Mouse (Mus musculus): ENCODE data around the gene Crebl2. TPM values are rescaled to one million over a fixed set of nuclear protein-coding genes. Genes with fewer than 3 reads are reported as not detected.

Crebl2 gene
- polyA plus RNA-seq, 1 experiment from 2014 or later = 0.87 TPM

DNA sequence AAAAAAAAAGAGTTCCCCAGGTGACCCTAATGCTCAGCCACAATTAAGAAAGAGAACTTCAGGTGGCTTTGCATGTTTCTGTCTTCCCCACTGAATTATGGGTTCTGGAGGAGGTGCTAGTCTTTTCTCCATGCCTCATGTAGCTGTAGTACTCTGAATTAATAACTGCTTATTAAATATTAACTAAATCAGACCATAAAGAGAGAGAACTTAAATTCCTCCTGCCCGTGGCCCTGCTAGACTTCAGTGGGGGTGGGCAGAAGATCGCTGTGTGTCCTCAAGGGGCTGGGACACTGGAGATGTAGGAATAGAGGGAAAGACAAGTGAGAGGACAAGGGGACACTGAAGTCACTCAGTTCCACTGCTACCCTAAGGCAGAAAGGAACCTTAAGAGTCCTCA lies 42.3 kb downstream of the Crebl2 start:
- H3K9ac ChIP-seq (ENCODE audit: low read length) = no peak overlapping the region
- H3K27me3 ChIP-seq (ENCODE audit: control insufficient read depth, insufficient read depth, low read length) = no peaks in the 10 kb centered on the region
- no peak overlapping the region for H3K4me2 ChIP-seq (ENCODE audit: low read depth, low read length, severe bottlenecking)
- 97% methylated on average over 2 of the region's 2 CpGs for WGBS
- DNase-seq (ENCODE audit: low spot score) (no peak), ATAC-seq (replicated peaks; ENCODE audit: low FRiP score) (no peak)
- no peak overlapping the region for H3K4me3 ChIP-seq (ENCODE audit: low read depth, low read length)
- H3K4me1 ChIP-seq (replicated peaks; ENCODE audit: control insufficient read depth, insufficient read depth, low read length) = no peaks in the 10 kb centered on the region
- H3K27ac ChIP-seq (ENCODE audit: low read depth, low read length) = no peak overlapping the region
- H3K36me3 ChIP-seq (ENCODE audit: control insufficient read depth, insufficient read depth, low read length) = peaks cover 11% of the 10 kb centered on the region
- H3K9me3 ChIP-seq (ENCODE audit: control insufficient read depth, low read length) = no peaks in the 10 kb centered on the region

DNA sequence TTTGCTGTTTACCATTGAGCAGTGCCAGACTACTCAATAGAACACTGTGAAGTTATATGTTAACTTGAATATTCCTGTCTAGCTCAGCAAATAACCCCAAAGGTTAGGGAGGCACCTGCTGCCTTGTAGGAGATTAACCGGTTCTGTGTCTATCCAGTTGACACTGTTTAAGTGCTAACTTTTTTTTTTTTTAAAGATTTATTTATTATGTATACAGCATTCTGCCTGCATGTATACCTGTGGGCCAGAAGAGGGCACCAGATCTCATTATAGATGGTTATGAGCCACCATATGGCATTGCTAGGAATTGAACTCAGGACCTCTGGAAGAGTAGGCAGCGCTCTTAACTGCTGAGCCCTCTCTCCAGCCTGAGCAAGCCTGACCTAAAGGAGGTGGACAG lies 43.1 kb downstream of the Crebl2 start:
- Histone ChIP-seq H3K9me3 (ENCODE audit: control insufficient read depth, low read length) (no peaks in the 10 kb centered on the region), H3K9ac (ENCODE audit: low read length) (no peak overlapping the region), H3K27ac (ENCODE audit: low read depth, low read length) (no peak overlapping the region), H3K27me3 (ENCODE audit: control insufficient read depth, insufficient read depth, low read length) (no peaks in the 10 kb centered on the region), H3K36me3 (ENCODE audit: control insufficient read depth, insufficient read depth, low read length) (peaks cover 11% of the 10 kb centered on the region), H3K4me1 (replicated peaks; ENCODE audit: control insufficient read depth, insufficient read depth, low read length) (no peaks in the 10 kb centered on the region), H3K4me2 (ENCODE audit: low read depth, low read length, severe bottlenecking) (no peak overlapping the region), H3K4me3 (ENCODE audit: low read depth, low read length) (no peak overlapping the region)
- no peak for ATAC-seq (replicated peaks; ENCODE audit: low FRiP score)
- 80% methylated on average over 2 of the region's 2 CpGs for WGBS
- no peak for DNase-seq (ENCODE audit: low spot score)

DNA sequence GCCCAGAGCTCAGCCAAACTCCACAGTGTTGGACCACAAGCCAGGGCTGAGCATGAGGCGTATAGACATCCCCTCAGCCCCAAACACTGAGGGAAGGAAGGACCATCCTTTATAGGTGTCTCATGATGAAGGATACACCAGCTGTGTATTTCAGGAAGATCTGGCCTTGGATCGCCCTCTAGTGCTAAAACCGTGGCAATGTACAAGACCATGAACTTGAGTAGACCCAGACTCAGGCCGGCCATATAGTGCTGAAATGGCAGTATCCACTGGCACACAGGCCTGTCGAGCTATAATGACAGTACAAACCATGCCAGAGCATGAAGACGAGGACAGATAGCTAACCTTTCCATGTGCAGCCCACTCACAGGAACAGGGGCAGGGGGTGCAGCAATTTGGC lies 46.8 kb downstream of the Crebl2 start:
- Histone ChIP-seq H3K36me3 (ENCODE audit: control insufficient read depth, insufficient read depth, low read length) (no peaks in the 10 kb centered on the region), H3K27me3 (ENCODE audit: control insufficient read depth, insufficient read depth, low read length) (no peaks in the 10 kb centered on the region), H3K4me1 (replicated peaks; ENCODE audit: control insufficient read depth, insufficient read depth, low read length) (0 out of 2 replicates have a peak, but pooled peaks cover 4% of the 10 kb centered on the region), H3K9me3 (ENCODE audit: control insufficient read depth, low read length) (no peaks in the 10 kb centered on the region), H3K9ac (ENCODE audit: low read length) (no peak overlapping the region), H3K4me3 (ENCODE audit: low read depth, low read length) (no peak overlapping the region), H3K27ac (ENCODE audit: low read depth, low read length) (no peak overlapping the region), H3K4me2 (ENCODE audit: low read depth, low read length, severe bottlenecking) (no peak overlapping the region)
- DNase-seq (ENCODE audit: low spot score) = no peak
- no peak for ATAC-seq (replicated peaks; ENCODE audit: low FRiP score)
- 73% methylated on average over 6 of the region's 6 CpGs for WGBS

DNA sequence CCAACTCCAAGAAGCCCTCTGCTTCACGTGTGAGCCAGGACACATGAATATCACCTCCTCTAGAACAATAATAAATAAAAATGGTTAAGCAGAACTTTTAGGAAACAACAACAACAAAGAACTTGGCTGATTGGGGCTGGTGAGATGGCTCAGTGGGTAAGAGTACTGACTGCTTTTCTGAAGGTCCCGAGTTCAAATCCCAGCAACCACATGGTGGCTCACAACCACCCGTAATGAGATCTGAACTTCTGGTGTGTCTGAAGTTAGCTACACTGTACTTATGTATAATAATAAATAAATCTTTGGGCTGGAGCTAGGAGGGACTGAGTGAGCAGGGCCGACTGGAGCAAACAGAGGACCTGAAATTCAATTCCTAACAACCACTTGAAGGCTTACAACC lies 47.3 kb downstream of the Crebl2 start:
- H3K9me3 ChIP-seq (ENCODE audit: control insufficient read depth, low read length) = no peaks in the 10 kb centered on the region
- no peak overlapping the region for H3K27ac ChIP-seq (ENCODE audit: low read depth, low read length)
- 84% methylated on average over 4 of the region's 4 CpGs for WGBS
- no peak for ATAC-seq (replicated peaks; ENCODE audit: low FRiP score)
- no peaks in the 10 kb centered on the region; the same call in 1 of the 2 replicates for H3K36me3 ChIP-seq (ENCODE audit: control insufficient read depth, insufficient read depth, low read length)
- no peak overlapping the region for H3K4me2 ChIP-seq (ENCODE audit: low read depth, low read length, severe bottlenecking)
- H3K27me3 ChIP-seq (ENCODE audit: control insufficient read depth, insufficient read depth, low read length) = no peaks in the 10 kb centered on the region
- H3K4me3 ChIP-seq (ENCODE audit: low read depth, low read length) = no peak overlapping the region
- DNase-seq (ENCODE audit: low spot score) = no peak
- 0 out of 2 replicates have a peak, but pooled peaks cover 4% of the 10 kb centered on the region for H3K4me1 ChIP-seq (replicated peaks; ENCODE audit: control insufficient read depth, insufficient read depth, low read length)
- no peak overlapping the region for H3K9ac ChIP-seq (ENCODE audit: low read length)

DNA sequence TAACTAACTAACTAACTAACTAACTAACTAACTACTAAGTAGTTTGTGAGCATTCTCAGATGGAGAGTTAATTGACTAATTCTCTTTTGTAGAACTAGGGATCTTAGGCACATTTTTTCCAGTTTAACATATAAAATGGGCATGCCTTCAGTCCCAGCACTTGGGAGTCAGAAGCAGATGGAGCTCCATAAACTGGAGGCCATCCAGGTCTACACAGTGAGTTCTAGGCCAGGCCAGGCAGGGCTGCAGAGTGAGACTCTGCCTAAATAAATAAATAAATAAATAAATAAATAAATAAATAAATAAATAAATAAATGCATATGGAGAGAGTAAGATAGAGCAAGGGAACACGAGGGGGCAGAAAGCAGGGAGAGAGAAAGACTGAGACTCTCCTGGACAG lies 47.9 kb downstream of the Crebl2 start:
- H3K36me3 ChIP-seq (ENCODE audit: control insufficient read depth, insufficient read depth, low read length) = peaks cover 3% of the 10 kb centered on the region; the same call in 1 of the 2 replicates
- WGBS = 82% methylated on average over 1 of the region's 1 CpGs

DNA sequence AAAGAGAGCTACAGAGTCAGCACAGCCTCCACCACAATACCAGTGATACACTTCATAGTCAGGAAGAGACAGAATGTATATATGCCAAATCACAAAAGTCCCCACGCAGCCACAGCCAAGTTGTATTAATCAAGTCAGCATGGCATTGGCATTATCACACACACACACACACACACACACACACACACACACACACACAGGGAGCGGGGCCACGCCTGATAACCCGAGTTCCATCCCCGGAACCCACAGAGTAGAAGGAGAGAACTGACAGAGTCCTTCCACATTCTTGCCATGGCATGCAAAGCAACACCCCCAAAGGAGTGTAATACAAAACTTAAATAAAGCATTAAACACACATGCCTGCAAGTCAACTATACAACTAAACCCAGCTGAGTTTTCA lies 49.6 kb downstream of the Crebl2 start:
- H3K36me3 ChIP-seq (ENCODE audit: control insufficient read depth, insufficient read depth, low read length) = peaks cover 4% of the 10 kb centered on the region; the same call in 1 of the 2 replicates
- 92% methylated on average over 5 of the region's 5 CpGs for WGBS
- DNase-seq (ENCODE audit: low spot score) = no peak

More for the DNA sequence above, 47.9 kb downstream of the Crebl2 start:
- Histone ChIP-seq H3K4me2 (ENCODE audit: low read depth, low read length, severe bottlenecking) (no peak overlapping the region), H3K4me3 (ENCODE audit: low read depth, low read length) (no peak overlapping the region), H3K27ac (ENCODE audit: low read depth, low read length) (no peak overlapping the region), H3K4me1 (replicated peaks; ENCODE audit: control insufficient read depth, insufficient read depth, low read length) (0 out of 2 replicates have a peak, but pooled peaks cover 4% of the 10 kb centered on the region), H3K9ac (ENCODE audit: low read length) (no peak overlapping the region), H3K27me3 (ENCODE audit: control insufficient read depth, insufficient read depth, low read length) (no peaks in the 10 kb centered on the region), H3K9me3 (ENCODE audit: control insufficient read depth, low read length) (no peaks in the 10 kb centered on the region)
- ATAC-seq (replicated peaks; ENCODE audit: low FRiP score) (no peak), DNase-seq (ENCODE audit: low spot score) (no peak)

DNA sequence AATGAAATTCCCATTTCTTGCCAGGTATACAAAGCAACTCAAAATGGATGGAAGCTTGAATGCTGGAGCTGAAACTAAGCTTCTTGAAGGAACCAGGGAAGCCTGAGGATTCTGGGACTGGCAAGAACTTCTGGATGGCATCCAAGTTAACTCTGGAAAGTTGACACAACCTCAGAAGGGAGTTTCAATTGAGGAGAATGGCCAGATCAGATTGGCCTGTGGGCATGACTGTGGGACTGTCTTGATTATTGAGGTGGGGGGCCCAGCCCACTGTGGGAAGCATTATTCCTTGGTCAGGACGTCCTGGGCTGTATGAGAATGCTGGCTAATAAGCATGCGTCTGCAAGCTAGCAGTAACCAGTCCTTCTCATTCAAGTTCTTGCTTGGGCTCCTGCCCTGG lies 50.1 kb downstream of the Crebl2 start:
- 0 out of 2 replicates have a peak, but pooled peaks cover 4% of the 10 kb centered on the region for H3K4me1 ChIP-seq (replicated peaks; ENCODE audit: control insufficient read depth, insufficient read depth, low read length)
- H3K36me3 ChIP-seq (ENCODE audit: control insufficient read depth, insufficient read depth, low read length) = peaks cover 4% of the 10 kb centered on the region; the same call in 1 of the 2 replicates
- DNase-seq (ENCODE audit: low spot score) = no peak
- ATAC-seq (replicated peaks; ENCODE audit: low FRiP score) = no peak
- WGBS = 78% methylated on average over 2 of the region's 2 CpGs
- no peaks in the 10 kb centered on the region for H3K9me3 ChIP-seq (ENCODE audit: control insufficient read depth, low read length)
- no peak overlapping the region for H3K27ac ChIP-seq (ENCODE audit: low read depth, low read length)
- no peak overlapping the region for H3K4me2 ChIP-seq (ENCODE audit: low read depth, low read length, severe bottlenecking)
- no peaks in the 10 kb centered on the region for H3K27me3 ChIP-seq (ENCODE audit: control insufficient read depth, insufficient read depth, low read length)
- H3K4me3 ChIP-seq (ENCODE audit: low read depth, low read length) = no peak overlapping the region
- H3K9ac ChIP-seq (ENCODE audit: low read length) = no peak overlapping the region

More for the DNA sequence above, 49.6 kb downstream of the Crebl2 start:
- no peak for ATAC-seq (replicated peaks; ENCODE audit: low FRiP score)
- Histone ChIP-seq H3K4me3 (ENCODE audit: low read depth, low read length) (no peak overlapping the region), H3K4me1 (replicated peaks; ENCODE audit: control insufficient read depth, insufficient read depth, low read length) (0 out of 2 replicates have a peak, but pooled peaks cover 4% of the 10 kb centered on the region), H3K4me2 (ENCODE audit: low read depth, low read length, severe bottlenecking) (no peak overlapping the region), H3K27ac (ENCODE audit: low read depth, low read length) (no peak overlapping the region), H3K9me3 (ENCODE audit: control insufficient read depth, low read length) (no peaks in the 10 kb centered on the region), H3K9ac (ENCODE audit: low read length) (no peak overlapping the region), H3K27me3 (ENCODE audit: control insufficient read depth, insufficient read depth, low read length) (no peaks in the 10 kb centered on the region)

DNA sequence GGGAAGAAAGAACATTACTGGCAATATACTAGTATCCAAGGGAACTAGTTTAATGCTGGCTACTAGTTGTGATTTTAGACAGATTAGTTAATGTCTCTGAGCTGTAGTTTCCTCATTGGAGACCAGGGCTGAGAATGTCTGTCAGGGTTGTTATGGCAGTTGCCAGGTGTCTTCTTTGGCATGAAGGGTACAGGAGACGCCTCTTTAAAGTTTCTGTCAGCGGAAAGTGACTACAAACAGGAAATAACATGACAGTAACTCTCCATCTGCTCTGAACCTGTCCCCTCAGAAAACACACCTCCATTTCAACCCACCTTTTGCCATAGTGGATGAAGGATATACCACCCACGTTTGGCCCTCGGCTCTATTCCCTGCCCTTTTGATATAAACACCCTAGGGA lies 53.7 kb downstream of the Crebl2 start:
- Histone ChIP-seq H3K27ac (ENCODE audit: low read depth, low read length) (no peak overlapping the region), H3K4me2 (ENCODE audit: low read depth, low read length, severe bottlenecking) (no peak overlapping the region), H3K27me3 (ENCODE audit: control insufficient read depth, insufficient read depth, low read length) (no peaks in the 10 kb centered on the region), H3K9me3 (ENCODE audit: control insufficient read depth, low read length) (no peaks in the 10 kb centered on the region), H3K4me1 (replicated peaks; ENCODE audit: control insufficient read depth, insufficient read depth, low read length) (peaks cover 7% of the 10 kb centered on the region), H3K36me3 (ENCODE audit: control insufficient read depth, insufficient read depth, low read length) (peaks cover 4% of the 10 kb centered on the region; the same call in 1 of the 2 replicates), H3K4me3 (ENCODE audit: low read depth, low read length) (no peak overlapping the region), H3K9ac (ENCODE audit: low read length) (no peak overlapping the region)
- WGBS = 90% methylated on average over 4 of the region's 4 CpGs
- no peak for ATAC-seq (replicated peaks; ENCODE audit: low FRiP score)
- DNase-seq (ENCODE audit: low spot score) = no peak

DNA sequence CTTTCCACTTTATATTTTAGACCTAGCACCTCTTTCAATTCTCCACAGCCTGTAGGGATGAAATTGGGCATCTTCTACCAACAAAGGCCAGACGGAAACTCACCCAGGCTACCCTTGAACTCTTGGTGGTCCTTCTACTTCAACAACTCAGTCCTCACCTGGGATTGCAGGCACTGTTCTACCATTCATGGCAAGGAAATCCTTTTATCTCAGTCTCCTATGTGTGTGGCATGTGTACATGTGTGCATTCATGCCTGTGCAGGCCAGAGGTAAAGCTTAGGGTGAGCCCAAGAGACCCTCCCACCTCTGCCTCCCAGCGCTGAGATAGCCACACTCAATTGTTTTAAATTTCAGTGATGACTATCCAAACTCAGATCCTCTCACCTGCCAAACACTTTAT lies 55.6 kb downstream of the Crebl2 start:
- Histone ChIP-seq H3K4me2 (ENCODE audit: low read depth, low read length, severe bottlenecking) (no peak overlapping the region), H3K4me3 (ENCODE audit: low read depth, low read length) (no peak overlapping the region)
- DNase-seq (ENCODE audit: low spot score) = no peak

More for the DNA sequence above, 55.6 kb downstream of the Crebl2 start:
- 88% methylated on average over 2 of the region's 2 CpGs for WGBS
- no peak overlapping the region for H3K27ac ChIP-seq (ENCODE audit: low read depth, low read length)
- no peaks in the 10 kb centered on the region for H3K9me3 ChIP-seq (ENCODE audit: control insufficient read depth, low read length)
- H3K36me3 ChIP-seq (ENCODE audit: control insufficient read depth, insufficient read depth, low read length) = peaks cover 4% of the 10 kb centered on the region; the same call in 1 of the 2 replicates
- peaks cover 13% of the 10 kb centered on the region for H3K4me1 ChIP-seq (replicated peaks; ENCODE audit: control insufficient read depth, insufficient read depth, low read length)
- no peak for ATAC-seq (replicated peaks; ENCODE audit: low FRiP score)
- no peaks in the 10 kb centered on the region for H3K27me3 ChIP-seq (ENCODE audit: control insufficient read depth, insufficient read depth, low read length)
- no peak overlapping the region for H3K9ac ChIP-seq (ENCODE audit: low read length)

Measured in forebrain, embryonic 11.5 days (tissue).